Mouse (Mus musculus) retina, postnatal 7 days (tissue): ENCODE measurements around the gene Anp32e.

ENCODE experiments used
- DNase-seq: peaks from one replicate; pipeline ENCODE4 v3.0.0-alpha.2; 2012; ENCODE audit warnings: low read depth, low spot score

The Anp32e gene

GRCm38 (mm10) chr3:95996451-95997073 lies 67.5 kb downstream of the Anp32e start:
- DNase-seq = no peak
